Mouse (Mus musculus): Measurements from ENCODE around the gene Tmub1. TPM values are rescaled to one million over a fixed set of nuclear protein-coding genes. Genes with fewer than 3 reads are reported as not detected.

The Tmub1 gene
- total and polyA plus RNA-seq, 3 experiments, result 16.7 to 86.7 (median 20.5) TPM

DNA sequence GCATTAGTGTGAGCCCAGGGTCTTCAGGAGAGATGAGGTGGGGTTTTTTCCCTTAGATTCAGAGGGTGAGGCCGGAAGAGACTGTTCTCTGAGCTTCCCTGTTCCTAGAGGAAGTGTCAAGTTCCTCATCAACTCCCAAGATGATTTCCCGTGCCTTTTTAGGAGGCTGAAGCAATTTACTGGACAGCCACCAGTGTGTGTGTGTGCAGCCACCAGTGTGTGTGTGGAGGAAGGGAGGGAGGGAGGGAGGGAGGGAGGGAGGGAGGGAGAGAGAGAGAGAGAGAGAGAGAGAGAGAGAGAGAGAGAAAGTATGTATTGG lies 6.3 kb upstream of the Tmub1 start:
- DNase-seq, result no peak

- DNase-seq, result no peak
These were observed 5.8 kb upstream of the Tmub1 start for GRCm38 (mm10) chr5:24453283-24453984.

- peak; percentile 56 for DNase-seq
These were observed 5.1 kb upstream of the Tmub1 start for GRCm38 (mm10) chr5:24452691-24453233.

DNA sequence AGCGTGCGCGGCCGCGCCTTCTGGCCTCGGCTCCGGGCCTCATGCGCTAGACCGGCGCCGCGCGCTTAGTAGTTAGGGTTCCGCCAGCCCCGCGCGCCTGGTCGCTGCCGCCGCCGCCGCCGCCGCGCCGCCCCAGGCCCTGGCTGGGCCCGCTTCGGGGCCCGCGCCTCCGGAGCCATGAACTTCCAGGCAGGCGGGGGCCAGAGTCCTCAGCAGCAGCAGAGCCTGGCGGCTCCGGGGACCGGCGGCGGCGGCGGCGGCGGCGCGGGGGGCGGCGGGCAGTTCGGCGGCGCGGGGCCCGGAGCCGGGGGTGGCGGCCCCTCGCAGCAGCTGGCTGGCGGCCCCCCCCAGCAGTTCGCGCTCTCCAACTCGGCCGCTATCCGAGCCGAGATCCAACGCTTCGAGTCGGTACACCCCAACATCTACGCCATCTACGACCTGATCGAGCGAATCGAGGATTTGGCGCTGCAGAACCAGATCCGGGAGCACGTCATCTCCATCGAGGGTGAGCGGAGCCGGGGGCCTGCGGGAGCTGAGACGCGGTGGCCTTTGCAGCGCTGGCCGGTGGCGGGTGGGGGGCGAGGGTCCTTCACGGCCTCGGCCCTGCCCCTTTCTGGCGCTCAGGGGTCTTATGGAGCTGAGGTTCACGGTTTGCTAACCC lies 4.5 kb upstream of the Tmub1 start, which contains the start of gene Agap3:
TSS of gene Agap3 (plus strand) at position 148 of the 661 bp plus-strand sequence.
- DNase-seq, result peak; percentile 63

DNA sequence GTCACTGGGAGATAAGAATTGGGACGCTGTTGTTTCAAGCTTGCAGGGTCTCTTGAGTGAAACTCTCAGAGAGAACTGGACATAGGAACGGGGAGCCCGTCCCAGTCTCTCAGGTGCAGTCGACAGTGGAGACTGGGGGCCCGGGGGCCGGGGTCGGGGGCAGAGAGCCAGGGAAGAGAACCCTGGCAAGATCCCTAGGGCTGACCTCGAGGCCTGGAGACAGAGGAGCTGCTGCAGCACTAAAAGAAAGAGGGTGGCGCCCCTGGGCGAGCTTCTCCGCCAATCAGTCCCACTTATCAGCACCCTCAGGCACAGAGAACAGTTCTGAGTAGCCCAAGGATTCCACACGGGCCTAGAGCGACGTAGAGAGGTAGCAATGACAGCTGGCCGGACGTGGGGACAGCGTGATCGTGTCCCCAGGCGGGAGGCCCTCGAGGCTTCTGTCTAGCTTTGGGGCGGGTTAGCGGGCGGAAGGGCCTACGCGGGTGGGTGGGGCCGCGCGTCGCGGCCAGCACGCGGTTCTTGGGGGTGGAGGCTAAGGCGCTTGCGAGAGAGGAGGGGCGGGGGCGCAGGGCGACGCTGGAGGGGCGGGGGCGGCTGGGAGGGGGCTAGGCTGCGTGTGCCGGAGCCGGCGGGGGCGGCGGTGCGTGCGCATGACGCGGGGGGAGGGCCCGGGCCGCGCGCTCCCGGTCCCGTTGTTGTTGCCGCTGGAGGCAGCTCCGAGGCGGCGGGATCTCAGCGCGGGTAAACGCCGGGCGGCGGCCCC lies 3.8 kb upstream of the Tmub1 start:
- DNase-seq, result peak; percentile 93

DNA sequence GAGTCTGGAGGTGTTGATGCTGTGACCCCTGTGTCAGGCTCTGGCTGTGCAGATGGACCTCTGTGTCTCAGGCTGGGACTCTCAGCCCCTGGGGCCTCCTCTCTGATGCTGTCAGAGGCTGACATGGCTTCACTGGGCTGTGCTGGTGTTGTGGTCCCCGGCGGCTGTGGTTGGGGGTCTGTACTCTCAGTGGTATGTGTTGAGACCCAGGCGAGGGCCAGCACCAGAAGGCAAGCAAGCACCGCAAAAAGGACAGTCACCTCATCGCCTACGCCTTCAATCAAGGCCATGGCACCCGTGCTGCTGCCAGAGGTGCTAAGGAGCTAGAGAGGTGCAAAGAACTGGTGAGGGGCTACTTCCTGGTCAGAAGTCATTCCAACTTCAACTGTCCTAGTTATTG lies 1.0 kb downstream of the Tmub1 start:
- DNase-seq, result no peak

DNA sequence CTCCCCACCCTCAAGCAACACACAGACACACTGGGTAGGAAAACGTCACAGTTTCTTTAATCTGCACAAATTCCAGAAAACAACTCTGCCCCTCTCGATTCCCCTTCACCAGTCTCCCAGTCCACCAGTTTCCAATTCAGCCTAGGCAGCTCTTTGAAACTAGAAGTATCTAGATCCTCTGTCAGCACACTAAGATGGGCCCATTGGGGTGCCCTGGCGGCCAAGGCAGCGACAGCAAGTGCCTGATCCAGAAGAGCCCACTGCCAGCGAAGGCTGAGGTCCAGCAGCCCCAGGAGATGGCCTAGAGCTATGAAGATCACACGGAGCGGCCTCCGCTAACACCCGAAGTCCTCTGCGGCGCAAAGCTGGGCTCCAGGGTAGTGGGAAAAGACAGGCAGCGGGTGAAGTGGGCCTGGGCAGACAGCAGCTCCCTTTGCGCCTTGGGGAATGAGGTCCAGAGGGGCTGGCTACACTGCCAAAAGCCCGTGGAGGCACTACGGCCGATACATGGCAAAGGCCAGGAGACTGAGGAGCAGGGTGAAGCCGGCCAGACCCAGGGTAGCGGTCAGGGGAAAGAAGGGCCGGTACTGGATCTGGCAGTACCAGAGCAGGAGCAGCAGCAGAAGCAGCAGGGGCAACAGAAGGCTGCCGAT lies 2.1 kb downstream of the Tmub1 start:
- peak; percentile 25 for DNase-seq

- DNase-seq, result peak; percentile 95
These were observed 2.8 kb downstream of the Tmub1 start, which contains the start of gene Fastk for GRCm38 (mm10) chr5:24444746-24445427. Gene Fastk (minus strand): TSS chr5:24445287.

DNA sequence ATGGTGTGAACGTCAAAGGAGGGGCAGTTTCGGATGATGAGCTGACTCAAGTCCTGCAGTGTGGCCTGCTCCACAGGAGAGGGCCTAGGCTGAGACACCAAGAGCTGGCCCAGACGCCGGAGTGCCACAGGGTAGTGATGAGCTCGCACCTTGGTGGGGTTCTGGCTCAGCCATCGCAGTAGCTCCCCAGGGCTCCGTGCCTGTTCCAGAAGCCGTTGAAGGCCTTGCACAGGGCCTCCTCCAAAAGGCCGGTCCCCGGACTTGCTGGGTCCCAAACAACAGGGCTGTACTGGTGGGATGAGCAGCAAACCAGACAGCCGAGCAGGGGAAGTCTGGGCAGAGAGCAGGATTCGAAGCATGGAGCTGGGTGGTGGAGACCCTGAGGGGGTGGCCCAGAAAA lies 3.7 kb downstream of the Tmub1 start:
- no peak for DNase-seq

- DNase-seq, result no peak
These were observed 4.5 kb downstream of the Tmub1 start for GRCm38 (mm10) chr5:24443204-24443603.

GRCm38 (mm10) chr5:24442029-24442428 lies 5.6 kb downstream of the Tmub1 start:
- DNase-seq, result no peak

- no peak for DNase-seq
These were observed 6.5 kb downstream of the Tmub1 start for GRCm38 (mm10) chr5:24441187-24441586.

GRCm38 (mm10) chr5:24433993-24434392 lies 13.7 kb downstream of the Tmub1 start:
- DNase-seq, result no peak

DNA sequence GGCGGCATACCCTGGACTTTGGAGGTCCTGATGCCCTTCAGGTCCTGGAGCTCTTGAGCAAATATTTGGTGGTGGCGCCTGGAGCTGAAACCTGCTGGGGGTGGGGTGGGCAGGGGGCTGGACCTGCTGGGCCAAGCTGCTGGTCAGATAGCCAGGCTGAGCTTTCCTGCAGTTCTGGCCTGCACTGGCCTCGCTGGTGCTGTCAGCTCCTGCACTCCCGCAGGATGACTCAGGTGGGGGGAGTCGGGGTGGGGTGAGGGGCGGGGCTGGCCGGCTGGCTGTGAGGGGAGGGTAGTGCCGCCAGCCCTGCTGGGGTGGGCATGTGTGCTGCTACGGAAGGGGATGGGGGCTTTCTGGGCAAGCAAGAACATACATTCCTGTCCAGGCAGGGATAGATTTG lies 19.1 kb downstream of the Tmub1 start:
- peak; percentile 61 for DNase-seq

DNA sequence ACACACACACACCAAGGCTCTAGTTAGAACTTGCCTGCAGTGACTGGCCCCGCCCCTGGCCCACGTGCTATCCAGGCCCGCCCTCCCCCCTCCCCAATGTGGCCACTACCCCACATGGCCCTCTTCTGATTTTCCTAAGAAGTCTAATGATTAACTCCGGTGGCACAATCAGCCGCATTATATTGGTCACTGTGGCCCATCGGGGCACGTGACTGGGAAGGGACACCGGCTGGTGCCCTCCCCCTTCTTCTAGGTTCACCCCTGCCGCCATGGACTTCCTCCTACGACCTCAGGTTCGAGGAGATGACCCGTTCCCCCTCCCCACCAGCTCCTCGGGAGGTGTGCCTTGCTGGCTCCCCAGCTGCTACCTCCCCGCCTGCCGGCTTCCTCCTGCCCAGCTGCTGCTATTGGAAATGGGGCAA lies 19.7 kb downstream of the Tmub1 start:
- peak; percentile 44 for DNase-seq

DNA sequence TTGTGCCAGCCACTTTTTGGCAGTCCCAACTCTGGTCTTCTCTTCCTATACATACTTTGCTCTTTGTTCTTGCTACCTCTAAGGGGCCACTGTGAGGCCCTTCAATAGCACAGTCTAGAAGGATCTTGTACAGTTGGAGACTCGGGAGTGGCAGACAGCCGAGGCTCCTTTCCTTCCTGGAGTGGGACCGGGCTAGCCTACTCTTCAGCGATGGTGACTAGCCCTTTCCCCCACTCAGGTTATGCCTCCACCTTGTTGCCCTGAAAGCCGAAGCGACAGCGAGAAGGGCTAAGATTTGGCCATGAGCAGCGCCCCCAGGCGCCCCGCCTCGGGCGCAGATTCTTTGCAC lies 20.4 kb downstream of the Tmub1 start:
- DNase-seq, result no peak

DNA sequence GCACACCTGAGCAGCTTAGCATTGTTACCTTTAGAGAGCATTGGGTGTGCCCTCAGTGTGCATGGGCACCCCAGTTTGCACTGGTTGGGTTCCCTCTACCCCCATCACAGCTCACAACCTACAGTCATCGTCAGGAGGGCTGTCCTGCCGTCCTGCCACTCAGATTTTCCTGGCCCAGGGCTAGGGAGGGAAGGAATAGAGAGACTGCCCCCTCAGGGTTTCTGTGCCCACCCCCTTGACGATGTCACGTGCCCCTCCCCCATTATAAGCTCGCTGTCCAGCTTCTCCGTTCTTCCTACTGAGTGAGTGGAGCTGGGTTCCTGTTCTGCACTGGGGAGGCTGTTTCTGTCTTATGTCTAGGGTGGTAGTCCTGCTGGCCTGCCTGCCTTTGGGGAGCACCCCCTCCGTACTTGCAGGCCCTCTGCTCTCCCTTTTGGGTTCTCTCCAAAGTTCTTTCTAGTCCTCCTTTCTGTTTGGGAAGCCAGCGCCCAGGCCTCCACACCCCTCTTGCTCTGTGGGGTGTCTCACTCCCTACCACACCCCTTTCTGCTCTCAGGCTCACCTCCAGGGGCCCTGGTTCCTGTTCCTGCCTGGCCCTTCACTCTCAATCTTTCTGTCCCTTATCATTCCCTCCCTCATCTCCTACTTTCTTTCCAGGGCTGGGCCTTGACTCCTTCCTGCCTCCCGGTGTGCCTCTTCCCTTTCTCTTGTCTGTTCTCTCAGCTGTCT lies 20.9 kb downstream of the Tmub1 start:
- no peak for DNase-seq

- DNase-seq, result no peak
These were observed 21.6 kb downstream of the Tmub1 start for GRCm38 (mm10) chr5:24426037-24426432.

DNA sequence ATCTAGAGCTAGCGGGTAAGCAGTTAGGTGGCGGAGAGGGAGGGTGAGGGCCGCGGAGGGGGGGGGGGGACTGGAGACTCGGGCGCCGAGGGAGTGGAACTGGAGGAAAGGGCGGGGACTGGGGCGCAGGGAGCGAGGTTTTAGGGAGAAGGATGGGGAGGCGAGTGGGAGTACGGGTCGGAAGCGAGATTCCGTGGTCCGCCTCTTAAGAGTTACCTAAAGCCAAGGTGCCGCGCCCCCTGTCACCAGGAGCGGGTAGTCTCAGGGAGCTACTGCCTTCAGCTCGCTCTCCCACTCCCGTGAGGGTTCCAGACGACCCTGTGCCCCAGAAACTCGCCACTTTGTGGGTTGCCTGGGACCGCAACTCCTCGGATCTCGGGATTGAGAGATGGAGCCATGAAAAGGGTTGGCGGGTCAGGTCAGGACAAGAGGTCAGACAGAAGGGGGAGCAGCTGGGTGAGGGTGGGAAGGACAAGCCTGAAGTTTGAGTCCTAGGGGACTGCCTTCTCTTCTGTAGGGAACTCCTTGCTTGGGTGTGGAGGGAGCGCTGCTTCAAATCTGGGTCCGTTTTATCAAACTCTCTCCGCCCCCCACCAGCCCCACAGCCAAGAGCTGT lies 22.1 kb downstream of the Tmub1 start:
- DNase-seq, result no peak

- peak; percentile 92 for DNase-seq
These were observed 22.7 kb downstream of the Tmub1 start for GRCm38 (mm10) chr5:24424861-24425411.

All from adrenal gland, adult 2 months (tissue).